Comparison of ENCODE assay signal across 9 mouse cellular contexts in the genomic region with DNA sequence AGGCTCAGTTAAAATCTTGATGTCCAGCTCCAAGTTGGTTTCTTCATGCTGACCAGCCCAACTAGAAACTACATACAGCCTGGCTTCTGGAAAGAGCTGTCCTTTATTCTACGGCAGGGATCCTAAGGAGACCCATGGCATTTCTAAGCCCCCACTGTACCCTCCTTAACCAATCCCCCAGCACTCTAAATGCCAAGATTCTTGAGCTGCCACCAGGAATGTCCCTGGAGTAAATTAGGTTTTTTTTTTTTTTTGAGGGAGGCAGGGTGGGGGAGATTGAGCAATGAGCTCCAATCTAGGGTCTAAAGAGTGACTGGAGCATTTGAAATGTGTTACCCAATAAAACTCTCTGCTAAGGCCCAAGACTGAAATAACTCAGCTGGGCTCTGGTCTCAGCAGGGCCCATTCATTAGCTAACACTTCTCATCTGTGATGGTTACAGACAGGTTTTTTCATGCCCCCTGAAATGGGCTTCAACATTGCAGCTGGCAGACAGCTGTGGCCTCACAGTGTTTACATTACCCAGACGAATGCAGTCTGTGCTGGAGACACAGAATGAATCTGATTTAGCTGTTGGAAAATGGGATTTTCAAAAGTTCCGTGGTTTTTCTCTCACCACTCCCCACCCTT.
DNase-seq lines count a peak whose midpoint lies in the region; ATAC-seq and TF ChIP-seq lines count a peak whose summit lies in the region.
"Had no signal": no experiment of that assay in that cellular context is flagged by ENCODE, and none has a peak within 500 bp of the region (broad histone marks: within the 10 kb centered on the region; RNA-seq: fewer than 3 reads in every experiment).

No protein-coding gene starts in this region.

- no peak overlapping the region for H3K9ac ChIP-seq in hindbrain, embryonic 11.5 days (ENCODE audit: low read depth, low read length)
- no peak overlapping the region for H3K9ac ChIP-seq in heart, adult 2 months (ENCODE audit: low read depth, low read length)

- H3K9me3 ChIP-seq in heart, embryonic 10.5 days = no peaks in the 10 kb centered on the region
- no peaks in the 10 kb centered on the region for H3K9me3 ChIP-seq in hindbrain, embryonic 11.5 days (ENCODE audit: control insufficient read depth, low read length)

- H3K27me3 ChIP-seq in heart, embryonic 10.5 days (ENCODE audit: insufficient read depth, poor library complexity, severe bottlenecking) = no peaks in the 10 kb centered on the region
- H3K27me3 ChIP-seq in hindbrain, embryonic 11.5 days (ENCODE audit: control insufficient read depth, insufficient read depth, low read length) = no peaks in the 10 kb centered on the region
- H3K27me3 ChIP-seq in heart, adult 2 months (ENCODE audit: control insufficient read depth, insufficient read depth, low read length) = no peaks in the 10 kb centered on the region

- H3K4me3 ChIP-seq in heart, embryonic 10.5 days = no peak overlapping the region
- no peak overlapping the region for H3K4me3 ChIP-seq in hindbrain, embryonic 11.5 days (ENCODE audit: low read depth, low read length)
- no peak overlapping the region for H3K4me3 ChIP-seq in heart, adult 2 months

- WGBS in heart, embryonic 10.5 days = 46% methylated on average over 3 of the region's 3 CpGs
- 39% methylated on average over 3 of the region's 3 CpGs for WGBS in hindbrain, embryonic 11.5 days
- WGBS in heart, adult 2 months = 72% methylated on average over 3 of the region's 3 CpGs

- no peak for TF ChIP-seq POLR2A in brain, embryonic 14.5 days (IDR thresholded peaks at IDR 0.05; ENCODE audit: borderline replicate concordance, extremely low read depth, insufficient read depth, insufficient read length, poor library complexity, severe bottlenecking)
- TF ChIP-seq POLR2A in heart, adult 2 months (IDR thresholded peaks at IDR 0.05; ENCODE audit: insufficient read depth, low read depth, low read length) = no peak

- peaks cover 3% of the 10 kb centered on the region; the same call in 1 of the 2 replicates for H3K4me1 ChIP-seq in heart, embryonic 10.5 days
- no peaks in the 10 kb centered on the region for H3K4me1 ChIP-seq in hindbrain, embryonic 11.5 days (replicated peaks; ENCODE audit: control insufficient read depth, insufficient read depth, low read length)
- H3K4me1 ChIP-seq in heart, adult 2 months (ENCODE audit: control insufficient read depth, insufficient read depth, low read length) = no peaks in the 10 kb centered on the region

- H3K79me2 ChIP-seq in heart, adult 2 months (replicated peaks; ENCODE audit: control insufficient read depth, insufficient read depth, low read length) = no peaks in the 10 kb centered on the region

- H3K27ac ChIP-seq in heart, embryonic 10.5 days = 0 out of 2 replicates have a peak overlapping the region, but pooled peaks have one; percentile 18
- H3K27ac ChIP-seq in hindbrain, embryonic 11.5 days (ENCODE audit: low read depth, low read length) = no peak overlapping the region
- no peak overlapping the region for H3K27ac ChIP-seq in heart, adult 2 months

- no peak for ATAC-seq in hindbrain, embryonic 11.5 days (ENCODE audit: low FRiP score)

- intact Hi-C loops in heart, adult 2 months (cut with DNase I) = no loop called here

- no peak for TF ChIP-seq CTCF in brain, embryonic 14.5 days (IDR thresholded peaks at IDR 0.05; ENCODE audit: borderline replicate concordance, extremely low read depth, insufficient read depth, insufficient read length)
- TF ChIP-seq CTCF in heart, adult 2 months (IDR thresholded peaks at IDR 0.05) = no peak

- no peak for DNase-seq in heart, embryonic 10.5 days (ENCODE audit: low spot score)
- no peak for DNase-seq in heart, adult 11 months
- peak; percentile 61 for DNase-seq in brain, embryonic 14.5 days (ENCODE audit: low read depth)
- DNase-seq in hindbrain, embryonic 11.5 days (ENCODE audit: low spot score) = peak; percentile 34
- DNase-seq in mesoderm, embryonic 11.5 days (ENCODE audit: low read depth, low spot score) = peak; percentile 61
- DNase-seq in MN1 (ENCODE audit: low spot score) = no peak
- no peak for DNase-seq in heart, adult 2 months
- DNase-seq in heart, adult 18-20 months = no peak
- DNase-seq: liver had no signal

- H3K36me3 ChIP-seq in heart, embryonic 10.5 days = no peaks in the 10 kb centered on the region
- H3K36me3 ChIP-seq in hindbrain, embryonic 11.5 days (ENCODE audit: control insufficient read depth, insufficient read depth, low read length) = no peaks in the 10 kb centered on the region
- no peaks in the 10 kb centered on the region for H3K36me3 ChIP-seq in heart, adult 2 months (ENCODE audit: control insufficient read depth, insufficient read depth, low read length)

- no peak for TF ChIP-seq EP300 in heart, adult 2 months (IDR thresholded peaks at IDR 0.05; ENCODE audit: insufficient read depth, low read depth, low read length)

- no peak overlapping the region for H3K4me2 ChIP-seq in hindbrain, embryonic 11.5 days (replicated peaks; ENCODE audit: low read depth, low read length)

Comparison
In these comparisons a context has a peak if more than half of its experiments do, and no peak if none do; other contexts are left out.
1. DNase-seq: peak in brain, embryonic 14.5 days (single experiment), hindbrain, embryonic 11.5 days (single experiment) and mesoderm, embryonic 11.5 days (single experiment); none in heart, embryonic 10.5 days (single experiment), heart, adult 11 months (single experiment), MN1 (single experiment), heart, adult 2 months (0 of 2) and heart, adult 18-20 months (0 of 2).